Mouse (Mus musculus): ENCODE measurements at regions not wholly inside any gene's neighbourhood (a gene's known extent, or its start where the extent isn't known, plus 50 kb on each side); places are given as distances from the start of the nearest gene placed in this dataset.
A peak's percentile ranks its signal among the peaks of the same experiment; 100 is the strongest.

GRCm38 (mm10) chr4:114665684-114666083 is 155.8 kb upstream of the Gm12830 start:
- Histone ChIP-seq H3K4me3 (peak overlapping the region; percentile 50), H3K27ac (no peak overlapping the region)
- intact Hi-C loops (cut with DNase I), result loop anchor here (1.0 to 5.0 kb wide), 2 partner anchors 244 to 282 kb away; no protein-coding TSS in a partner anchor
- peak; percentile 83 for DNase-seq
- TF ChIP-seq CTCF (IDR thresholded peaks at IDR 0.05), result peak; percentile 96

GRCm38 (mm10) chr4:114666238-114666978 is 155.1 kb upstream of the Gm12830 start:
- Histone ChIP-seq H3K27ac (no peak overlapping the region), H3K4me3 (no peak overlapping the region)
- intact Hi-C loops (cut with DNase I), result loop anchor here (5.0 kb wide), 1 partner anchor 281 kb away; no protein-coding TSS in a partner anchor
- TF ChIP-seq CTCF (IDR thresholded peaks at IDR 0.05), result no peak
- DNase-seq, result no peak

GRCm38 (mm10) chr4:114666979-114667328 is 154.6 kb upstream of the Gm12830 start:
- H3K27ac ChIP-seq, result no peak overlapping the region
- DNase-seq, result no peak
- intact Hi-C loops (cut with DNase I), result loop anchor here (5.0 kb wide), 1 partner anchor 280 kb away; no protein-coding TSS in a partner anchor
- no peak overlapping the region for H3K4me3 ChIP-seq
- TF ChIP-seq CTCF (IDR thresholded peaks at IDR 0.05), result no peak

- TF ChIP-seq CTCF (IDR thresholded peaks at IDR 0.05), result no peak
- H3K4me3 ChIP-seq, result no peak overlapping the region
- intact Hi-C loops (cut with DNase I), result no loop called here
- no peak overlapping the region for H3K27ac ChIP-seq
- no peak for DNase-seq
Measured at GRCm38 (mm10) chr4:114672096-114672720, 149.3 kb upstream of the Gm12830 start.

- H3K27ac ChIP-seq, result no peak overlapping the region
- H3K4me3 ChIP-seq, result no peak overlapping the region
- no peak for TF ChIP-seq CTCF (IDR thresholded peaks at IDR 0.05)
- DNase-seq, result no peak
- intact Hi-C loops (cut with DNase I), result no loop called here
Measured at GRCm38 (mm10) chr4:114676908-114677898, 144.3 kb upstream of the Gm12830 start.

- DNase-seq, result no peak
- no peak for TF ChIP-seq CTCF (IDR thresholded peaks at IDR 0.05)
- intact Hi-C loops (cut with DNase I), result no loop called here
- H3K4me3 ChIP-seq, result no peak overlapping the region
- no peak overlapping the region for H3K27ac ChIP-seq
Measured at GRCm38 (mm10) chr4:114678053-114678941, 143.2 kb upstream of the Gm12830 start.

- Histone ChIP-seq H3K27ac (no peak overlapping the region), H3K4me3 (no peak overlapping the region)
- DNase-seq, result no peak
- intact Hi-C loops (cut with DNase I), result no loop called here
- no peak for TF ChIP-seq CTCF (IDR thresholded peaks at IDR 0.05)
Measured at GRCm38 (mm10) chr4:114680360-114680759, 141.2 kb upstream of the Gm12830 start.

- no peak for TF ChIP-seq CTCF (IDR thresholded peaks at IDR 0.05)
- Histone ChIP-seq H3K27ac (no peak overlapping the region), H3K4me3 (no peak overlapping the region)
- intact Hi-C loops (cut with DNase I), result no loop called here
- no peak for DNase-seq
Measured at GRCm38 (mm10) chr4:114682955-114683354, 138.6 kb upstream of the Gm12830 start.

- DNase-seq, result no peak
- intact Hi-C loops (cut with DNase I), result no loop called here
- TF ChIP-seq CTCF (IDR thresholded peaks at IDR 0.05), result no peak
- no peak overlapping the region for H3K27ac ChIP-seq
- no peak overlapping the region for H3K4me3 ChIP-seq
Measured at GRCm38 (mm10) chr4:114683696-114684095, 137.8 kb upstream of the Gm12830 start.

- TF ChIP-seq CTCF (IDR thresholded peaks at IDR 0.05), result no peak
- no peak for DNase-seq
- Histone ChIP-seq H3K27ac (no peak overlapping the region), H3K4me3 (no peak overlapping the region)
- intact Hi-C loops (cut with DNase I), result no loop called here
Measured at GRCm38 (mm10) chr4:114684844-114685382, 136.6 kb upstream of the Gm12830 start.

GRCm38 (mm10) chr4:114685454-114685853 is 136.1 kb upstream of the Gm12830 start:
- DNase-seq, result no peak
- intact Hi-C loops (cut with DNase I), result no loop called here
- Histone ChIP-seq H3K27ac (no peak overlapping the region), H3K4me3 (no peak overlapping the region)
- peak; percentile 47 for TF ChIP-seq CTCF (IDR thresholded peaks at IDR 0.05)

Measured in gastrocnemius, adult 2 months (tissue).